Mouse (Mus musculus) monocyte, adult 2 months (primary cell): ENCODE data around the gene Rps11.
A peak's percentile ranks its signal among the peaks of the same experiment; 100 is the strongest.
"Not testable (repeated sequence)": the region's sequence is repeated elsewhere in the genome, so short reads cannot be mapped to it uniquely, and the experiment has no call there.

ENCODE experiments used
- DNase-seq, 2 experiments: peaks; one replicate each; pipeline ENCODE4 v3.0.0; 2022; ENCODE audit warnings: low spot score in 2 of 2, low read depth in 1 of 2

Gene Rps11

DNA sequence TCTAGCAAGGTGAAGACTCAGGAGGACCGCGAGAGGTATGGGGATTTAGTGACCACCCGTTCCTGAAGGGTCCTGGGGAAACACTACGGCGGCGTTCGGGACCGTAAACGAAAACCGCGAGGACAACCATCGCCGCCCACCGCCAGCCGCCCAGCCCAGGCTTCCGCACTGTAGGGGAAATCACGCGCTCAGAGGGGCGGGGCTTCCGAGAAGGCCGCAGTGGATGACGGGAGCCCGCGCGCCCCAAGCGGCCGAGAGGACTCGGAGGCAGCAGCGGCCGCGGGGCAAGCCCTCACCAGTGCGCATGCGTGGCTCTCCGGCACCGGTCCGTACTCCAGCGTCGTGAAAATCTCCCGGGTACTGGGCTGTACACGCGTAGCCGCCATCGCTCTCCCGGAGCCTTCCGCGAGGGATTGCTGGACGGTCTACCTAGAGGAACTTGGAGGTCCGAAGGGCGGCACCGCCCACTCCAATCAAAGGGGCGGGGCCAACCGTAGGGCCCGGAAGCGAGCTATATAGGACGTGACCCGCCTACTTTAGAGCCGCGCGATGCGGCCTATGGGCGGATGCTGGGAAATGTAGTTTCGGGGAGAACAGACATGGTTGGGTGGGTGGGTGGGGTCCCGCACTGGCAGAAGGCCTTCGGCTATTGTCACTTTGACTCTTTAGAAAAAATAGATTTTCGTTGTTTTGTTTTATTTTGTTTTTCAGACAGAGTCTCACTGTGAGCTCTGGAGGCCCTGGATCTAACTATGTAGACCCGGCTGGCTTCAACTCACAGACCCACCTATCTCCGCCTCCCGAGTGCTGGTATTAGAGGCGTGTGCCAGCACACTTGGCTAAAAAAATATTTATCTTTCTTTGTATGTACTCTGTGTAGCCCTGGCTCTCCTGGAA lies 30.1 kb upstream of the Rps11 start, which contains the start of the genes Pih1d1 and Aldh16a1:
Pih1d1 (plus strand) TSS at position 208 of the 897 bp plus-strand sequence.
Aldh16a1 (minus strand) TSS at position 489 of the 897 bp plus-strand sequence.
- DNase-seq: peak; percentile 94 to 97

DNA sequence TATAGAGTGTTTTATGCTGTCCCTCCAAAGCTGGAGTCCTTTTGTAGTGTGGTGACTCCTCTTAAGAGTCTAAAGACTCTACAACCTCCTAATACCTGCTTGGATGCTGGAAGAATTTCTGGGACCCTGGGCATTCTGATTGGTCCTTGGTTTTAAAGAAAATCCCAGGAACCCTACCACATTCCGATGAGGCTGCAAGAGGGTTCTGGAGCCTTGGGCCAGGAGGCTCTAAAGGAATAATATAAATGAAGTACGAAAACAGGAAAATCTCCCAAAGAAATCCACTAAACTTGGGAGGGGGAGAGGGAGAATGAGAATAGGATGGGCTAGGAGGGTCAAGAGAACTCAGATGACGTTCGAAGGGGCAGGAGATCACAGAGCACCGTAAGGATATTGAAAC lies 29.3 kb upstream of the Rps11 start:
- DNase-seq: no peak

DNA sequence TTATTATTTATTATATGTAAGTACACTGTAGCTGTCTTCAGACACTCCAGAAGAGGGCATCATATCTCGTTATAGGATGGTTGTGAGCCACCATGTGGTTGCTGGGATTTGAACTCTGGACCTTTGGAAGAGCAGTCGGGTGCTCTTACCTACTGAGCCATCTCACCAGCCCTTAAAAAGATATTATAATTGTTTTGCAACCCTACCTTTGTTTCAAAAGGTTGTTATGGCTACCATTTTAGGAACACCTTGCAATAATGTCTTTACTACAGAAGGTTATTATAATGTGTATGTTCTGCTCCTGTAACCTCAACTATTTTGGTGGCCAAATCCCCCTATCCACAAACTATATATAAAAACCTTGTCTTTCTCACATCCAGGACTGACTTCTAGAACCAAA lies 28.8 kb upstream of the Rps11 start:
- not testable (repeated sequence) for DNase-seq

DNA sequence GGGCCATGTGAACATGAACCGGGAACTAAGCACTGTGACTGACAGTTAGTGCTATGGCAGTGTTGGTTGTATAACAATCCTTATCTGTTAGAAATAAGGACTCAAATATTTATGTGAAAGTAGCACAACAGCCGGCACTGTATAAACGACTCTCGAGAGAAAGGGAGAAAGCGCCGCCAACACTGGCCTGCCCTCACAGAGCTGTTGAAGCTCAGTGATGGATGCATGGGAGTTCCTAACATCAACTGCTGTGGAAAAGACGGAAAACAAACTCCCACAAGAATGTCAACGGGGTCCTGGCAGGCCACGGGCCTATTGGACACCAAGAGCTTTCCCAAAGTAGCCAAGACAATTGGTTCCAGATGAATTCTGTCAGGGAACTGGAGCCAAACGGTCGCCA lies 27.1 kb upstream of the Rps11 start:
- no peak for DNase-seq

DNA sequence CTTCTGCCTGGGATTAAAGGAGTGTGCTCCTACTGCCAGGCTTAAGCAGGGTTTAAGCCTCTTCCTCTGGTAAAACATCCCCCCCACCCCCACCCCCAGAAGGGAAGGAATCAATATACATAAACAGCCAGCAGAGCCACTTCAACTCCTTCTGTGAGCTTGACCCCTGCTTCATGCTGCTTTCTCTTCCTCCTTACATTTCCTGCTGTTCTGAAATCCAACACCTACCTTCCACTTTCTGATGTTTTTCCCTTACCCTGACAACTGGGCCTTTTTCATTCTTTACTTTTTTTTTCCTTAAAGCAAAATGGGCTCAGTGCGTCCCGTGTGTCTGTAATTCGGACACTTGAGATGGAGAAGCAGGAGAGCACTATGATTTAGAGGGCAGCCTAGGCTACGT lies 26.1 kb upstream of the Rps11 start:
- no peak for DNase-seq

DNA sequence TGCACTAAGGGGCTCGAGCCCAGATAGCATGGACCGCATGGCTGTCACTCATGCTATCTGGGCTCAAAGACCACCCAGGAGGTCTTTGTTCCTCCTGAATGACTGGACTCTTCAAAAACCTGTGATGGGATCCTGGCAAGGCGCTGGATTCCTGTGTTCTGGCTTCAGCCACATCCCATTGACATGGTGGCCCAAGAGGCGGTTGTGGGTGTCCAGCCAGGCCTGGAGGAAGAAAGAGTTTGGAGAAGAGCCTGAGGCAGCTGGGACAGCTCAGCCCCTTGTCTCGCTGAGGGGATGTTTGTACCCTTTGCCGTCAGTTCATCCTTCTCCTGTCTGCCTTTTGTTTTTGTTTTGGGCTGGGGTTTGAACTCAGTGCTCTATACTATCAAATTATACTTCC lies 25.3 kb upstream of the Rps11 start:
- no peak for DNase-seq

DNA sequence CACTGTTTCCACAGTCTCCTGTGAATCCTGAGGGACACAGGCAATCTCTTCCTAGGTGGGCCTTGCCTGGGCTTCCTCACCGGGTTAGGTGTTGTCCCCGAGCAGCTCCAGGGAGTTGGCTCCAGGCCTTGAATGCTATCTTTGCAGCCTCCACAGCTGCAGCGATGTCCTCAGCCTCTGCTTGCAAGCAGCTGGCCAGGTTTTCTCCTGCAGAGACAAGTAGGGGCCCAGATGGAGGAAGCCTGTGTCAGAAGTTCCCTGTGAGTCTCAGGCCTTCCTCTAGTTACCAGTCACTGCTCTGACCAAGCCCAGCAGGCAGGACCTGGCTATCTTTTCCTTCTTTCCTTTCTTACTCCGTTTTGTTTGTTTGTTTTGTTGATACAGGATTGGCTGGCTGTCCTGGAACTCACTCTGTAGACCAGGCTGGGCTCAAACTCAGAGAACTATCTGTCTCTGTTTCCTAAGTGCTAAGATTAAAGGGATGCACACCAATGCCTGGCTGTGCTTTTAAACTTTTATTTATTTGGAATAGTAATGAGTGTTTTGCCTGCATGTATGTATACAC lies 24.4 kb upstream of the Rps11 start:
- no peak for DNase-seq

DNA sequence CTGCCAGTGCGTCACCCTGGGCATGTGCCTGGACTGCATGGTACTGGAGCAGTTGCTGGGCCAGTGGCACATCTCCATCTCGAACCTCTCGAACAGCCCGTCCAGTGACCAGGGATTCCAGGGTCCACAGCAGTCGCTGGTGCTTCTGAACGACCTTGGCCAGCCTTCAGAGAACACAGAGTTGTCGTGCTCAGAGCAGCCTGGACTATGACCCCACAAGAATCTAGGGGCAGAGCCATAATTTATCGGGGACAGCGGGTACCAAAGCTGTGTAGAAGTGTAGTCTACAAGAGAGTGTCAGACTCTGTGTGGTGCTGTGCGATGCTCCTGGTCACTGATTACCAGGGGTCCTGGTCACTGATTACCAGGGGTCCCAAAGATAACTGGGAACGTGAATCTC lies 23.7 kb upstream of the Rps11 start:
- no peak for DNase-seq

DNA sequence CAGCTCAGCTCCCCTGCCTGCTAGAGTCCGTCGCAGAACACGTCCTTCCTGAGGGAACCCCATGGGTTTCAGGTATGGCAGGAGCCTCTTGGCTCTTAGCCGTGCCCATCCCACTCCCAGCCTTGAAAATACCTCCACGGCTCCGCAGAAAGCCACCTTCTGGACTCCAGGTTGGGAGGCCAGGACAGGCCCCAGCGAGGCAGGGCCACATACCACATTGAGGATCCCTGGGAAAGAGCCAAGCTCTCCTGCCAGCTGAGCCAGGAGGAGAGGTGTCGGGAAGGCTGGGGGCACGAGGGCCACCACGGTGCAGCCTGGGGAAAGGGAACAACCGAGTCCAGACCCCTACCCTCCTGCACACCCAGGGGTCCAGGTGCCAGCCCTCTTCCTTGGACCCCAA lies 23.0 kb upstream of the Rps11 start:
- no peak for DNase-seq

DNA sequence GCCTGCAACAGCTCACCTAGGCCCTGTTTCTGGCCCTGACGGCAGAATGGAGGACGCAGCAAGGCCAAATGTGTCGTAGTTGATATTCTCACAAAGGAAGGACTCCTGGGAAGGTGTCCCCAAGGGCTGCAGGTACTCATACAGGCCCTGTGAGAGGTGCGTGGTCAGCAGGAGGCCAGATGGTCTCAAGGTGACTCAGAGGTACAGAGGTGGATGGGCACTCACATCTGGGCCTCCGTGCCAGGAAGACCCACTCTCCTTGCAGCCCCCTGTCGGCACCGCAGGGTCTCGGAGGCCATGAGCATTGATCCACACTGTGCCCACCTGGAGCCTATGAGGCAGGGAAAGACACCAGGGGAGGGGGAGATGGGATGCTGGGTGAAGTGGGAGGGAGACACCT lies 21.2 kb upstream of the Rps11 start:
- no peak for DNase-seq

DNA sequence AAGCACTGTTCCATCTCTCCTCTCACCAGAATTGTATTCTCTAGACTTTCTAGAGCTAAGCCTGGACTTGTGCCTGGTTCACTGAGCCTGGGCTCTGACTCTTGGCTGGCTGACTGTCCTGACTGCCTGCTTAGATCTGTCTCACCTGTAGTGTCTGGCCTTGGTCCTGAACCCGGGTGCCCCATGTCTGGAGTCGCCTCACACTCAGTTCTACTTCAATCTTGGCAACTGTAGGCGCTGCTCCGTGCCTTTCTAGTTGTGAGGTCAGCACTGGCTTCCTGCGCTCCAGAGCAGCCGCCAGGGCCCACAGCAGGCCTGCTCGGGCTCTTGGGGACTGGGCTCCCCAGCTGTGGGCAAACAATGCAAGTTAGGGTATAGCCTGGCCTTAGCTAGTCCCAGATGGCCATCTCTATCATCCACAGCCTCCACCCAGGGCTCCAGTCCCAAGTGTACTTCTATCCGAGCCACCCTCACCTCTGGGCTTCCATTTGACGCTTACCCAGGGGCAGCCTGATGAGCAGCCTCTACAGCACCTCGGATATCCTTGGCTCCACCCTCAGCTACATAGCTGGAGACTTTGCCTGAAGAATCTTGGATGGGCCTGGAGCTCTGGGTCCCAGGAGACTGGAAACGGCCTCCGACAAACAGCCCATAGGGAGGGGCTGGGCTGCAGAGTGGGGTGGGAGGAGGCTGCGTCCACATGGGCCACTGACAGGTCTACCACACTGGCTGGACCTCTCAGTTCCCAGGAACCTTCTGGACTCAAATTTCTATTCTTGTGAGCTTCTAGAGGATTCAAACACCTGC lies 20.3 kb upstream of the Rps11 start:
- no peak for DNase-seq

DNA sequence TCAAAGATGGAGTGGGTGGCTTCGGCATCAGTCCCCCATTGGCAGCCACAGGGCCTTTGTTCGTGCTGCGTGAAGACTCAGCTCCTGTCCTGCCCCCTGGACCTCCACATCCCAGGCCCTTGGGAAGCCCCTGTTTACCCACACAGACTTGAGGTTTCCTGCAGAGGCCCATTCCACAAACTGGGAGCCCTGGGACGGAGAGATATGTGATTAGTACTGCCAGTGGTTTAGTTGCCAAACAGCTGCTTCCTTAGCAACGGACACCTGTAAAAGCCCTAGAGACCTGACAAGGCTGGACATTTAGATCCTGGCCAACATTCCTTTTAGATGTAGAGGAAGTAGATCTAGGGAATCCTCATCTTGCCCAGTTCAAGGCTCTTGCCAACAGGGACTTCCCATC lies 17.7 kb upstream of the Rps11 start:
- DNase-seq: no peak

DNA sequence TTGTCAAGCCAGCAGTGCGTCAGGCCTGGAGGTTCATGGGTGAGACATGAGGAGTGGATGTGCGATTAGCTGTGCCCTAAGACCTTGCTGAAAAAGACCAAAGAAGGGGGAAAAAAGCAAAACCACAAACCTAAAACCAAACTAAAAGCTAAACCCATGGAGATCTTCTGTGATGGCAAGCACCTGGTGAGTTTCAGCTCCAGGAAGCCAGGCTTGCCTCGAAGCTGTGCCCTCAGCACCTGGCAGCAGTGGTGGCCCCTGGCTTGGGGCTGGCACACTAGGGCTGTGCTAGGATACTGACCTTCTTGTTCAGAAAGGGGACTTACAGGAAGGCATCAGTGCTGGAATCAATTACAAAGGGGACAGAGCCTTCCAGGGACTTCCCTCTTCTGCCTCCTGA lies 17.1 kb upstream of the Rps11 start:
- no peak for DNase-seq

DNA sequence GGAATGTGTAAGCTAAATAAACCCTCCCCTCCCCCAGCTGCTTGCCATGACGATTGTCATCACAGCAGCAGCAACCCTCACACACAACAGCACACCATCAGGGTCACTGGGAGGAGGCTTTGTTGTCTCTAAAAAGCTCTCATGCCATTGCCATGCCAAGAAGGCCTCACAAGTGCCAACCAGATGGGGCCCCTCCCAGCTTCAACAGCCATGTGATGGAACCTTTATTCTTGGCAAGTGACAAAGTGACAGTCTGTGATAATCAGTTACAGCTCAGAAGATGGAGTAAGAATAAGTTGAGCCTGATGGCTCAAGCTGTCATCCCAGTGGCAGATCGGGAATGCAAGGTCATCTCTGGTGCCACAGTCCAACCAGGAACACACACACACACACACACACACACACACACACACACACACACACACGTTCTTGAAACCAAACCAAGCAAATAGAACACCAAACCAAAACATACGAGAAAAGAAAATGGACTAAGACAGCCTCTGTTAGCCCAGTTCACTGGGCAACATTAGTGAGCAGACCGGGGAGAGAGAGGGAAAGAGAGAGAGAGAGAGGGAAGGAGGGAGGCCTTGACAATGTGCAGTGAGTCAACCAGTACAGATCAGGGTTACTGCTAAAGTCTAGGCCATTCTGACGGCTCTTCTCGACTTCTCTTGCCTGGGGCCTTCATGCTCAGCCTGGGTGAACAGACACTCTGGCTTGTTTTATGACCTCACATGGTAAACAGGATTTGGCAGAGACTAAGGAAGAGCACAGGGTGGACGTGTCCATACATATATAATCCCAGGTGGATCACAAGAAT lies 15.9 kb upstream of the Rps11 start:
- DNase-seq: no peak

DNA sequence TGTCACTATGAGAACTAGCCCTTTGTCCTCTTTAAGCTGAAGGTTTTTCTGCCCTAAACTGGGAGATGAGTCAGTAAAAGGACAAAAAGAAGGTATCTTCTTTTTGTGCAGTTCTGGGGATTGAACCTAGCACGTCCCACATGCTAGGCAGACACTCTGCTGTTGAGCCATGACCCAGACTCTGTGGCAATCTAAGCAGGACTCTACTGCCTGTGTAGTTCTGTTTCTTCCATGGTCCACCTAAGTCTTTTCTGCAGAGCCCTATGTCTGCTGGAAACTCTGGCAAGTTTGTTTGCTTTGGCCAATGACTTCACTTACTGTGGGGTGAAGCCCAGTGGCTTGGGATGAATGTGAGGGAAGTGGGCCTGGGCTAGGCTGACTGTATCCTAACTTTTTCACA lies 14.2 kb upstream of the Rps11 start:
- no peak for DNase-seq

DNA sequence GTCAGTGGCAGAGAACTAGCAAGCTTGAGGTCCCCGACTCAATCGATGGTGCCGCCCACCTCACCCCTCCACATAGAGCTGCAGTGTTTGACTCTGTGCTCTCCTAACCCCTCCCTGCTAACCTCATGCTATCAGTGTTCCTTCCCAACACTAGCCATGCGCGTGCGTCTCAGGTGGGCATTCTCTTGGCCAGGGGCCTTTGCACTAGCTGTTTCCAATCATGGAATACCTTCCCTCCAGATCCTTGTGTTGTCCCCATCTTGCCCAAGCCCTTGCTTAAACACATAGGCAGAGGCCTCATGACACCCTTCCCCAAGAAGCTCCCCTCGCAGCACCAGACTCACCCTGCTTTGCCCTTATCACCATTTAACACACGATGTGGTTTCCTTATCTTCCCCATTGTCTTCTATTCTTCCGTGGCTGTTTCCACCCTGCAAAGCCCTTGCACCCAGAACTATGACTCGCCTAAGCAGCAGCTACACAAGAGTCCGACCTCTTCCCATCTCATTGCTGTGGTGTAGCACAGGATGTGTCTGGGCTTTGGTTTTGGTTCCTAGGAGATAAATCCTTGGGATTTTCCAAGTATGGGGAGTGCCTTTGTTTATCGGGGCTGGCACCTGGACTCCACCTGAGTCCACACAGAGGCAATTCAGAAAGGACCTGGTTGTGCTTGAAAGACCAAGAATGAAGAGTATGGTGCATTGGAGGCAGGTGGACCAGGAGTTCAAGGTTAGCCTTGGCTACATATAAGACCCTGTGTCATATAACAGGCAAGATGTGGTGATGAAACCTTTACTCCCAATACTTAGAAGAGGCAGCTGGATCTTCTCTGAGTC lies 13.2 kb upstream of the Rps11 start:
- no peak for DNase-seq

DNA sequence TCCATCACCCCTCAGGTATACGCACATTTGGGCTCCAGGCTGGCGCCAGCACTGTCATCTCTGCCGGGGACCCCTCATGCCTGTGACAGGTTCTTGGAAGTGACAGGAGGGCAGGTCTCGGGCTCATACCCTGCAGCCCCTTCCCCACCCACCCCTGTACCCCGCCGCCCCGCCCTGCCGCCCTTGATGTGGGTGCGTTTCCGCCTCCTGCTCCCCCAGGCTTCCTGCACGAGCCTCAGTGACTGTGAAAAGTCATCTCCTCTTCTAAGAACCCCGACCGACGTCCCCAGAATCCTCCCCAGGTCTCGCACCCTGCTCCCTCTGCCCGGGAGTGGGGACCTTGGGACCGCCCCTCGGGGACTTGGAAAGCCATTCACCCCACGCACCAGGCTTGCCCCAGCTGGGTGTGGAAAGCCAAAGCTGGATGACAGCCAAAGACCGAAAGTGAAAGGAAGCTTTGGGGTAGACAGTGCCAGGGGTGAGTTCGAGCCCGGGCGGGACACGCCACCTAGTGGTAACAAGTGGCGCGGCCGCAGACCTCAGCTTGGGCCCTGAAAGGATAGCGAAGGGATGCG lies 11.8 kb upstream of the Rps11 start, which contains the start of the genes Gm45713 and Flt3l:
Gm45713 (minus strand) TSS at position 239 of the 575 bp plus-strand sequence.
Flt3l (minus strand) TSS at position 440 of the 575 bp plus-strand sequence.
- DNase-seq: peak; percentile 63 to 87

DNA sequence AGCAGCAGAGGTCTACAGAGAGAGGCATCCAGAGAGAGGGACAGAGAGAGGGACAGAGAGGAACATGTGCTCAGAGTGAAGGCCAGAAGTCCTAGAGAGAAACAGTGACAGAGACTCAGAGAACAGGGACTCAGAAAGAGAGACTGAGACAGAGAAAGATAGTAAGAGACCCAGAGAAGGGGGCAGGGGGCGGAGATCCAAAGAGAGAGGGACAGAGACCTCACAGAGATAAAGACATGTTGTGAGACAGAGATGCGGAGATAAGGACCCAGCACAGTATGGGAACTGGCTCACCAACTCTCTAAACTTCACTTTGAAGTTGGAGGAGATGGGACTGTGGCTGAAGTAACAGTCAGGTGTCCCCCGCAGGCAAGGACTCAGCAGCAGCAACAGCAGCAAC lies 11.1 kb upstream of the Rps11 start:
- DNase-seq: no peak

DNA sequence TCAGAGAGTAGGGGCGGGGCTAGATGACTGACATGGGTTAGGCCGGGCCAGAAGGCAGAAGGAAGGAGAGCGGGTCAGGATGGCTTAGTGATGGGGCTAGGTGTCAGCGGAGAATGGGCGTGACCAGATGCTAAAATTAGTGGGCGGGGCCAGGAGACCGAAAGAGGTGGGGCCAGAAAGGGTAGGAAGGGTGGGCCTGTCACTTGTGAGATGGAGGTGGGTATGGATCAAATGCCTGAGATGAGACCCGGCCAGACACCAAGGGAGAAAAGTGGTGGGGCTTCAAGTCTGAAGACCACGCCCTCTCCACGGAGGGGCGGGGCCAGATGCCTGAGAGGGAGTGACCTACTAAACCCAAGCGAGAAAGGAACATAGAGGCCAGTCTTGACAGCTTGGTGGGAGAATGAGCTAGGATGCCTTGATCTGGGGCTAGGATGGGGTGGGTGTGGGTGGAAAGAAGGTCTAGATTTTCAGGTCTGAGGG lies 10.3 kb upstream of the Rps11 start:
- DNase-seq: no peak
